Comparison of ENCODE assay signal across 9 mouse cellular contexts in the genomic region with DNA sequence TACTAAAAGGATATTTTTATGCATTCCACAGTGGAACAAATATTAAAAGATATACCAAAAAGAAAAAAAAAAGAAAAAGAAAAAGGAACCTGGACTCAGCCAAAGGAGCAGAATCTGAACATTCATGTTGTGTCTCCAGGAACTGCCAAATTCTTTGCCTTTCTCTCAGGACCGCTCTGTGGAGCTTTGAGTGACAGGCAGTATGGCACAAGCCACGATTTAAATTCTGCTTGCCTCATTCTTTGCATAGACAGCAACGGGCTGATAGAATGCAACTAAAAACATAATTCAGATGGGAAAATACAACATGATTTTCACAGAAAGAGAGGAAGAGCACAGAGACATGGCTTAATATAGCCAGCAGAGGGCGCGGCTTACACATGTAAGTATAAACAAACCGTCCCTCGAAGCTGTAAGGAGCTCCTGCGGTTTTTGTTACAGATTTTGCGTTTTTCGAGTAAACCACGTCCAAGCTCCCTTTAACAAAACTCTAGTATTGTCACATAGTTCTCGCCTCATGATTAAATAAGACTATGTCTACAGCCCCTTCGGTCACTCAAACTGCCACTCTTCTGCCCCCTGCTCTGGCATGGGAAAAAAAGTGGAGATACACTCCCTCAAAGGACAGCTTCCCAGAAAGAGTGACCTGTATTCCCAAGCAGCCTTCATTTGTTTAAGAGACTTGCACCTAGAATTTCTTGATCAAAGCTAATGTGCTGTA.
DNase-seq lines count a peak whose midpoint lies in the region; ATAC-seq and TF ChIP-seq lines count a peak whose summit lies in the region.
"Had no signal": no experiment of that assay in that cellular context is flagged by ENCODE, and none has a peak within 500 bp of the region (broad histone marks: within the 10 kb centered on the region; RNA-seq: fewer than 3 reads in every experiment).

No protein-coding gene starts in this region.

- peak; percentile 89 for ATAC-seq in forebrain, embryonic 13.5 days
- ATAC-seq in hindbrain, embryonic 11.5 days (ENCODE audit: low FRiP score) = no peak
- no peak for ATAC-seq in lung, embryonic 15.5 days (ENCODE audit: borderline replicate concordance, extremely low read depth, low FRiP score, low TSS enrichment)
- ATAC-seq in monocyte, adult 5-6 weeks (replicated peaks; ENCODE audit: insufficient number of reproducible peaks, low FRiP score, low TSS enrichment, poor library complexity, severe bottlenecking) = no peak

- 10% methylated on average over 13 of the region's 13 CpGs for WGBS in forebrain, embryonic 13.5 days
- WGBS in hindbrain, embryonic 11.5 days = 18% methylated on average over 13 of the region's 13 CpGs
- WGBS in lung, embryonic 15.5 days = 9% methylated on average over 13 of the region's 13 CpGs

- TF ChIP-seq CTCF in layer of hippocampus, adult 2 months (conservative IDR thresholded peaks at IDR 0.05) = peak; percentile 84

- no peaks in the 10 kb centered on the region for H3K4me1 ChIP-seq in forebrain, embryonic 13.5 days
- no peaks in the 10 kb centered on the region for H3K4me1 ChIP-seq in hindbrain, embryonic 11.5 days (replicated peaks; ENCODE audit: control insufficient read depth, insufficient read depth, low read length)
- H3K4me1 ChIP-seq in lung, embryonic 15.5 days = no peaks in the 10 kb centered on the region
- H3K4me1 ChIP-seq: liver, embryonic 13.5 days had no signal

- no peak overlapping the region for H3K27ac ChIP-seq in forebrain, embryonic 13.5 days
- no peak overlapping the region for H3K27ac ChIP-seq in hindbrain, embryonic 11.5 days (ENCODE audit: low read depth, low read length)
- no peak overlapping the region for H3K27ac ChIP-seq in layer of hippocampus, adult 2 months
- H3K27ac ChIP-seq in lung, embryonic 15.5 days = no peak overlapping the region
- H3K27ac ChIP-seq: liver, embryonic 13.5 days had no signal

- no peaks in the 10 kb centered on the region for H3K36me3 ChIP-seq in forebrain, embryonic 13.5 days (ENCODE audit: poor library complexity, severe bottlenecking)
- H3K36me3 ChIP-seq in hindbrain, embryonic 11.5 days (ENCODE audit: control insufficient read depth, insufficient read depth, low read length) = no peaks in the 10 kb centered on the region
- no peaks in the 10 kb centered on the region for H3K36me3 ChIP-seq in lung, embryonic 15.5 days
- H3K36me3 ChIP-seq: liver, embryonic 13.5 days had no signal

- H3K9me3 ChIP-seq in forebrain, embryonic 13.5 days (replicated peaks) = no peaks in the 10 kb centered on the region
- no peaks in the 10 kb centered on the region for H3K9me3 ChIP-seq in hindbrain, embryonic 11.5 days (ENCODE audit: control insufficient read depth, low read length)
- H3K9me3 ChIP-seq in lung, embryonic 15.5 days = no peaks in the 10 kb centered on the region
- H3K9me3 ChIP-seq: liver, embryonic 13.5 days had no signal

- peak; percentile 78 for DNase-seq in MEL-GATA-1-ER (ENCODE audit: extremely low read depth, low read depth)
- peak; percentile 21 for DNase-seq in c-Kit-positive CD71-positive TER-119-negative erythroid progenitor cells, embryonic 14.5 days (ENCODE audit: low read depth)
- DNase-seq in hindbrain, embryonic 11.5 days (ENCODE audit: low spot score) = peak; percentile 74
- DNase-seq in layer of hippocampus, adult 2 months (ENCODE audit: low spot score in 2 of 2) = peak; percentile 25 to 48
- peak; percentile 25 for DNase-seq in ovary, postnatal 36 days (ENCODE audit: low spot score)
- DNase-seq: liver, embryonic 13.5 days had no signal

- H3K9ac ChIP-seq in forebrain, embryonic 13.5 days = no peak overlapping the region
- no peak overlapping the region for H3K9ac ChIP-seq in hindbrain, embryonic 11.5 days (ENCODE audit: low read depth, low read length)
- H3K9ac ChIP-seq in lung, embryonic 15.5 days = no peak overlapping the region
- H3K9ac ChIP-seq: liver, embryonic 13.5 days had no signal

- peak overlapping the region; percentile 48 for H3K4me2 ChIP-seq in forebrain, embryonic 13.5 days
- H3K4me2 ChIP-seq in hindbrain, embryonic 11.5 days (replicated peaks; ENCODE audit: low read depth, low read length) = no peak overlapping the region
- peak overlapping the region; percentile 49 for H3K4me2 ChIP-seq in lung, embryonic 15.5 days
- H3K4me2 ChIP-seq: liver, embryonic 13.5 days had no signal

- no peak overlapping the region for H3K4me3 ChIP-seq in forebrain, embryonic 13.5 days
- no peak overlapping the region for H3K4me3 ChIP-seq in hindbrain, embryonic 11.5 days (ENCODE audit: low read depth, low read length)
- H3K4me3 ChIP-seq in layer of hippocampus, adult 2 months = no peak overlapping the region; the same call in 1 of the 2 replicates
- H3K4me3 ChIP-seq in lung, embryonic 15.5 days = no peak overlapping the region
- H3K4me3 ChIP-seq: liver, embryonic 13.5 days had no signal

- H3K27me3 ChIP-seq in forebrain, embryonic 13.5 days = no peaks in the 10 kb centered on the region
- no peaks in the 10 kb centered on the region for H3K27me3 ChIP-seq in hindbrain, embryonic 11.5 days (ENCODE audit: control insufficient read depth, insufficient read depth, low read length)
- H3K27me3 ChIP-seq in lung, embryonic 15.5 days = no peaks in the 10 kb centered on the region
- H3K27me3 ChIP-seq: liver, embryonic 13.5 days had no signal

Comparison
In these comparisons a context has a peak if more than half of its experiments do, and no peak if none do; other contexts are left out.
1. DNase-seq: peak in every context shown above with its lines; median percentile 78 in MEL-GATA-1-ER; 74 in hindbrain, embryonic 11.5 days; 36 in layer of hippocampus, adult 2 months; 25 in ovary, postnatal 36 days; 21 in c-Kit-positive CD71-positive TER-119-negative erythroid progenitor cells, embryonic 14.5 days.